Mouse (Mus musculus) kidney, postnatal 25 days (tissue): ENCODE measurements around the gene Kif26a.

Source experiments
- DNase-seq, 2 experiments: peaks; one replicate each; pipeline ENCODE4 v3.0.0; 2021; ENCODE audit warnings: mixed read lengths in 2 of 2

Kif26a gene

DNA sequence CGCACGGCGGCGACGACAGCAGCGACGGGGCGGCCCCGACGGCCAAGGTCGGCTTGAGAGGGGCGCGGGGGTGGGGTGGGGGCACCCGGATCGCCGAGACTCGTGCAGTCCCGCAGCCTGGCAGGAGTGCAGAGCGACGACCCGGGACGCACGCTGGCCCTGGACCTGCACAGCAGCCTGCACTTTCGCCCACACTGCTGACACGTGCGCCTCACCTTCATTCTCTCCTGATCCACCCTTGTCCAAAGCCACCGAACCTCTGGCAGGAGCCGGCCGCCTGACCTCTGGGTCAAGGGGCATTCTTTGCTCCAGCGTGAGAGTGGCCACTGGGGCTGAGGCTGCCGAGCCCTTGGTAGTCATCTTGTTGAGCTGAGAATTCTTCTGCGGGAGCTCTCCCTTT, 15.1 kb upstream of the Kif26a start:
- DNase-seq: peak; percentile 73 to 91

GRCm38 (mm10) chr12:112140231-112140630, 5.8 kb upstream of the Kif26a start:
- DNase-seq: peak; percentile 69

DNA sequence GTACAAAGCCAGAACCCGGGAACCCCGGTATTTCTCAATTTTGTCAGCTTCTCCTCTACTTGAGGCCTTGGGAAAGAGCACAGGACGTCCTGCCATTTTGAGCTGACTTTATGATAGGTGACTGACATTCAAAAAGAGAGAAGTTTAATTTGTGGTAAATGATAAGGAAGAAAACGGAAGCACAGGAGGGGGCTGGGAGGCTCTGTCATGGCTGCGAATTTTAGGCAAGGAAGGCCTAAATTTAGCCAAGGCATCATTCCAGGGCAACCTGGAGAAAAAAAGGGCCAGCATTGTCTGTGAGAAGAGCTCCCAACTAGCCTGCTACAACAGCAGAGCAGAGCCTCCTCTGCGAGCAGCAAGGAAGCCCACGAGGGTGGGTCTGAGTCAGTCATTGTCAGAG, 5.3 kb upstream of the Kif26a start:
- DNase-seq: no peak

GRCm38 (mm10) chr12:112141300-112141699, 4.7 kb upstream of the Kif26a start:
- DNase-seq: peak; percentile 76 to 78

DNA sequence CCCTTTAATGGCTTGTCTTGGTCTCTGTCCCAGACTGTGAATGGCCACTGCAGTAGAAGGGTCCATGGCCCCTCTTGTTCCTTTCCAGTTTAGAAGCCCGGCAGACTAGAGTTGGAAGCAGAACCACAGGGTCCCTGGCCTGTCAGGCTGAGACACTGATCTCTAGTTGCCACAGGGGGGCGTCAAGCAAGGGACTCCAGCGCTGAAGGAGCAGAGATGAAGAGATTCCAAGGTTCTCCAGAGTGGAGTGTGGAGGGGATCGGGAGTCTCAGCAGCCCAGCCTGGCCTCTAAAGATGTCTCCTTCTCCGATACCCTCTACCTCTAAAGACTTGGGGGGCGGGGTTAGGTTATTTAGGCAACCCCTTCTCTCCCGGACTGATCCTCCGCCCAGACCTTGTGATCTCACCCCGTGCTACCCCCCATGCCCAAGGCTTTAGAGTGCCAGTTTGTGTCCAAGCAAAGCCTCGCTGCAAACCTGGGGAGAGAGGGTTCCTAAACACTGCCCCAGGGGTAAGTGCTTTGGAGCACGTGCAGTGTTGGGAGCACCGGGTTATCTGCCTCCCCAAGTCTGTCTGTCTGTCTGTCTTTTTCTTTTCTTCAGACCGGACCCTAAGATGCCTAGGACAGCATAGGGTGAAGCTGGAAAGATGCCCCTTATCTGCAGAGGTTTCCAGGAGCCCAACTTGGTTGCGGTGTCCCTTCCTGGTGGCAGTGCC, 2.7 kb upstream of the Kif26a start:
- DNase-seq: no peak

- no peak for DNase-seq
Observed at GRCm38 (mm10) chr12:112143833-112144201, 2.2 kb upstream of the Kif26a start.

GRCm38 (mm10) chr12:112144377-112145115, 1.5 kb upstream of the Kif26a start:
- no peak for DNase-seq

DNA sequence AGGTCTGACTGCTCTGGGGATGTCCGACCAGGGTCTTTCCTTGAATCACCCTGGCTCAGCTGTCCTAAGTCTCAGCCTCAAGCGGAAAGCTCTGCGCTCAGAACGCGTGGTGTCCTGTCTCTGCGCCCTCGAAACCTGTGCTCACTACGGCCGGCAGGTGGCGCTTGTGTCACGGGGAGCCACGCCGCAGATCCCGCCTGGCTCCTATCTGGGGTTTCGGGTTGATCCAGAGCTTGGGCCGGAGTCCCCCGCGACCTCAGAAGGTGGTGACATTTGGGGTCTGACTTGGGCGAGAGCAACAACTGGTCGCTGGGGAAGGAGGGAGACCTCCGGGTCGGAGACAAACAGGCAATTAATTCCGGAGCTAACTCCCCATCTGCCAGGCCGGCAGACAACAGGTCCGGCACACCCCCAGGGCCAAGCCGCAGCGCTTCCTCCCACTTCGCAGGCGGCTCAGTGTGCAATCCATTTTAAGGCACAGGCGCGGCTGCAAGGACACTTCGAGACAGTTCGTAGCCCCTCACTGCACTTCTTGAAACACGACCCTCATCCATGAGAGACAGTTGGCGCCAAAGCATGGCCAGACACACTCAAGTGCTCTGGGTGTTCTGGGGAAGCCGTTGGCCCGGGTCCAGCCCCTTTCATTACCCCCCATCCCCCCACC, 665 bp upstream of the Kif26a start:
- peak; percentile 81 to 85 for DNase-seq

- no peak for DNase-seq
Observed at GRCm38 (mm10) chr12:112147365-112147764, 1.4 kb downstream of the Kif26a start.

DNA sequence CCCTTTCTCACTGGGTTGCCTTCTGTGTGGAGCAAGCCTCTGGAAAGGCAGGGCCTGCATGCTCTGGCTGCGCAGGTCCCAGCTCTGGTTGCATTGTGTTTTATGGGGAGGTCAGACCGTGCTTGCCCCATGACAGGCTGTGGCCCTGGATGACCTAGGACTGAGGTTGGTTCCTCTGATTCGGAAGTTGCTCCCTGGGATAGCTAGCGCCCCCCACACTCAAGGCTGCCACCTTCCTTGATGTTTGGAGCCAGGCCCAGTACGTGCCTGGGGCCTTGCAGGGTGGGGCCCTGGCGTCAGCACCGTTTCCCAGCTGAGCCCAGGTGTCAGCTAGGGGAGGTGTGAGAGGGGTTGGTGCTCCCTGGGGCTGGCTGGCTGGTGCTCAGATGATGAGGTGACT, 4.0 kb downstream of the Kif26a start:
- no peak for DNase-seq

GRCm38 (mm10) chr12:112151244-112151979, 5.4 kb downstream of the Kif26a start:
- DNase-seq: peak; percentile 86 to 93

GRCm38 (mm10) chr12:112151980-112152362, 6.0 kb downstream of the Kif26a start:
- no peak for DNase-seq

DNA sequence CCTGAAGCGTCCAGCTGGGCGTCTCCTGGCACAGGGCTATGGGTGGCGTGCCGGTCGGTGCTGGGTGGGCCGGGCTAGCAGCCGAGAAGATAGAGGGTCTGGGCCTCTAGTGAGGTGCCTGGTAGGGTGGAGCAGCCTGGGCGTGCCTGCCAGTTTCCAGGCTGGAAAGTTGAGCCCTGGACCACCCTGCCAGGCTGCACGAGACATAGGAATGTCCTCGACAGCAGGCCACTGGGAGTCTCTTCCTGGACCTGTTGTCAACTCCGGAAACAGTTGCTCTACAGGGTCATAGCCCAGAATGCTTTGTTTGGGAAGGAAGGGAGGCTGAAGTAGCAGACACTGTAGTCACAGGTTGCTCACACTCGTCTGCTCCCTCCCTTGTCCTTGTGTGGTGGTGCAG, 7.6 kb downstream of the Kif26a start:
- DNase-seq: no peak

DNA sequence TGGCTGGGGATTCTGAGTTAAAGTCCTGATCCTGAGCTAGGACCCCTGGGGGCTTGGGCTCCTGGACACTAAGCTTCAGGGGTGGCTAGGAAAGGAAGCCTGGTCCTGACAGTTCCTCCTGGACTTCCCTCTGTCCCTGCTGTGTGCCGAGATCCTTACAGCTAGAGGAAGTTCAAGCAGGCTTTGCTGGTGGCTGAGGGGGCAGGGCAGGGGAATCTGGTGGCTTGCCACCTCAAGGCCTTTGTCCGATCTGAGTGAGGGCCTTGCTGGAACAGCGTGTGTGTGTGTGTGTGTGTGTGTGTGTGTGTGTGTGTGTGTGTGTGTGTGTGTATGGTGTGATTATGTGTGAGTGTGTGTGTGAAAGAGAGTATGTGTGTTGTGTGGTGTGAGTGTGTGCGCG, 8.5 kb downstream of the Kif26a start:
- peak in 1 of 2 experiments; percentile 56 for DNase-seq

GRCm38 (mm10) chr12:112155218-112156051, 9.4 kb downstream of the Kif26a start:
- DNase-seq: peak; percentile 63 to 76

- DNase-seq: no peak
Observed at GRCm38 (mm10) chr12:112156804-112157203, 10.8 kb downstream of the Kif26a start.

GRCm38 (mm10) chr12:112158246-112158645, 12.2 kb downstream of the Kif26a start:
- peak in 1 of 2 experiments; percentile 67 for DNase-seq

DNA sequence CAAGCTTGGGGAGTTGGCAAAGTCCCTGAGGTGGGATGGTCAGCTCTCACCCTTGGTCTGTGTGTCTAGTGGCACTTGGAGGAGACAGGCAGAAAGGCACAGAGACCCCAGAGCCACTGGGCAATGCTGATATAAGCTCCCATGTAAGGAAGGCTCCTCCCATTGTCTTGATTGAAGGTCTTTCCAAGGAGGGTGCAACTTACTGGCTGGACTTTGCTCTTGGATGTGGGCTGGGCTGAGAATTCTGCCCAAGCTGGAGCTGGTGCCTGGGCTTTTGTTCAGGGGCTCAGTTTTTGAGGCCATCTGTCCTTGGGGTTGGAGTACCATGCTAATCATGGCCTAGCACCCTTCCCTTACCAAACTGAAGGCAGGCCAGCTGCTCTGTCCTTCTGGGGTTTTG, 12.8 kb downstream of the Kif26a start:
- DNase-seq: no peak

GRCm38 (mm10) chr12:112163981-112164839, 18.2 kb downstream of the Kif26a start:
- no peak for DNase-seq

GRCm38 (mm10) chr12:112164840-112165219, 18.8 kb downstream of the Kif26a start:
- DNase-seq: no peak

DNA sequence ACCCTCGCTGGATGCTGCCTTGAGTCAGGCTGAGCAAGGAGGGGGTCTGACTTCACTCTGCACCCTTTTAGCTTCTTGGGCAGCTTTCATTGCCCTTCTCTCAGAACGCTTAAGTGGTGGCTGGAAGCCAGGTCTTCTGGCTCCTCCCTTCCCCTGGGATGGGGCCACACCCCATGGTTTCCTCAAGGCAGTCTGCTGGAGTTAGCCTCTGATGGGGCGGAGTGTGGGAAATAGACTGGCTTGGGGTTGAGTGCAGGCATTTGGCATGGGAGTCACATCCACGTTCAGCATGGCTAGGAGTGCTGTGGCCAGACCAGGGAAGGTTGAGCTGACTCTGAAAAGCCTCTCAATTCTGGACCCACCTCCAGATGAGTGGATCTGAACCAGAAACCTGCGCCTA, 23.2 kb downstream of the Kif26a start:
- DNase-seq: peak; percentile 74 to 82
